Mouse (Mus musculus) liver, postnatal 0 days (tissue): Measurements from ENCODE around the gene Srbd1.

Source experiments
- CTCF ChIP-seq: sonication (generic); IDR thresholded peaks from 2 replicates; pipeline ENCODE4 v1.5.1; 2016; ENCODE audit warnings: antibody characterized with exemption, low read depth
- EP300 ChIP-seq: IDR thresholded peaks from 2 replicates; pipeline ENCODE4 v1.6.1; 2016; ENCODE audit warnings: antibody characterized with exemption, low read depth, mild to moderate bottlenecking

DNA sequence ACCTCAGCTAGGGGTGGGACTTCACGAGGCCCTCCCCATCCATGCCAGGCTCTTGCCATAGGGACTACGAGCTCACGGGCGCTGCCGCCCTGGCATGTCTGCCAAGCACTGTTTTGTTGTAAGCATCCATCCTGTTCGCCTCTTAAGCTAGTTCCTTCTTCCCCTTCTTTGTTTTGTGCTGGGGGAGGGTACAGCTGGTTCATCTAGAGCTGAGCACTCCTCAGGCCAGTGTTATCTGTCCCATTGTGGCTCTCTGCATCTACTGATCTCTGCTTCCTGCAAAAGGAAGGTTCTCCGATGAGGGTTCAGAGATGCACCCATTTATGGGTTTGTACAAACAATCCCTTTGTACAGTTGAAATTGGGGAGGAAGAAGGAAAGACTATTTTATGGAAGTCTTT, 31.7 kb upstream of the Srbd1 start:
- TF ChIP-seq CTCF (no peak), EP300 (no peak)
